Mouse (Mus musculus): ENCODE results near the gene Swt1. TPM values are rescaled to one million over a fixed set of nuclear protein-coding genes. Genes with fewer than 3 reads are reported as not detected.

The Swt1 gene
- polyA plus RNA-seq, 1 experiment = 16.3 TPM

- no peak for DNase-seq (ENCODE audit: extremely low spot score in 1 of 2, low spot score in 1 of 2)
Observed at GRCm38 (mm10) chr1:151325328-151325727, 102.9 kb downstream of the Swt1 start.

GRCm38 (mm10) chr1:151320408-151320807, 107.8 kb downstream of the Swt1 start:
- DNase-seq (ENCODE audit: extremely low spot score in 1 of 2, low spot score in 1 of 2) = no peak

GRCm38 (mm10) chr1:151319267-151319666, 109.0 kb downstream of the Swt1 start:
- DNase-seq (ENCODE audit: extremely low spot score in 1 of 2, low spot score in 1 of 2) = no peak

Other genes with a start within 250 kb of the Swt1 start
- not detected in 2 replicates for gene Gm47985, start 245.9 kb downstream of the Swt1 start, polyA plus RNA-seq (2012; rRNA removed)
- not detected in 2 replicates for gene Gm8947, start 236.1 kb downstream of the Swt1 start, polyA plus RNA-seq (2012; rRNA removed)
- gene Gm47995, start 230.0 kb downstream of the Swt1 start, polyA plus RNA-seq (2012; rRNA removed) = not detected in 2 replicates
- not detected in 2 replicates for gene 3110040M04Rik, start 224.3 kb downstream of the Swt1 start, polyA plus RNA-seq (2012; rRNA removed)
- gene Gm47996, start 218.3 kb downstream of the Swt1 start, polyA plus RNA-seq (2012; rRNA removed) = not detected in 2 replicates
- 127 and 132 TPM in 2 replicates for gene Ivns1abp, start 84.0 kb downstream of the Swt1 start, polyA plus RNA-seq (2012; rRNA removed)
- gene Trmt1l, start 87 bp upstream of the Swt1 start, polyA plus RNA-seq (2012; rRNA removed) = 30.8 and 31.8 TPM in 2 replicates
- 31.3 and 36.0 TPM in 2 replicates for gene Rnf2, start 72.5 kb upstream of the Swt1 start, polyA plus RNA-seq (2012; rRNA removed)
- 1.8 TPM in 2 replicates for gene Fam129a, start 142.7 kb upstream of the Swt1 start, polyA plus RNA-seq (2012; rRNA removed)

Measured in frontal cortex, adult 2 months (tissue).